Mouse (Mus musculus) MEL (cell line): ENCODE measurements at regions not wholly inside any gene's neighbourhood (a gene's known extent, or its start where the extent isn't known, plus 50 kb on each side); places are given as distances from the start of the nearest gene placed in this dataset.

Source experiments
- DNase-seq: peaks from one replicate; pipeline ENCODE4 v3.0.0; 2011; ENCODE audit warnings: low read depth, low spot score
- H3K27ac ChIP-seq: 2 replicates; pipeline ENCODE4 v1.5.1; 2012; ENCODE audit warnings: low read depth, mild to moderate bottlenecking, control low read depth, low read length, moderate library complexity; ENCODE audit not compliant: control insufficient read depth
- H3K27me3 ChIP-seq, 2 experiments: fragments of 150-350 bp in 1 of 2; sonication (generic) in 1 of 2; 2 replicates each; pipeline ENCODE4 v1.6.1; 2012; ENCODE audit warnings: low read length in 2 of 2, mild to moderate bottlenecking in 2 of 2, improper control_type of control experiment in 1 of 2, moderate library complexity in 1 of 2; ENCODE audit not compliant: insufficient read depth in 2 of 2, control insufficient read depth in 1 of 2
- H3K36me3 ChIP-seq, 2 experiments: 2 replicates each; pipeline ENCODE4 v1.6.1; 2012 to 2014; ENCODE audit warnings: low read length in 2 of 2, improper control_type of control experiment in 1 of 2, inconsistent platforms in 1 of 2, mild to moderate bottlenecking in 1 of 2; ENCODE audit not compliant: insufficient read depth in 2 of 2, control insufficient read depth in 1 of 2
- H3K4me1 ChIP-seq, 2 experiments: fragments of 150-350 bp in 1 of 2; sonication (generic) in 1 of 2; 2 replicates each; pipeline ENCODE4 v1.6.1; 2012; ENCODE audit warnings: low read length in 2 of 2, improper control_type of control experiment in 1 of 2, mild to moderate bottlenecking in 1 of 2; ENCODE audit not compliant: insufficient read depth in 2 of 2, control insufficient read depth in 1 of 2
- H3K4me3 ChIP-seq, 2 experiments: fragments of 150-350 bp in 1 of 2; sonication (generic) in 1 of 2; 2 replicates each; pipeline ENCODE4 v1.5.1; 2012; ENCODE audit warnings: low read depth in 2 of 2, low read length in 2 of 2, mild to moderate bottlenecking in 2 of 2, moderate library complexity in 2 of 2, control low read depth in 1 of 2, improper control_type of control experiment in 1 of 2; ENCODE audit not compliant: control insufficient read depth in 1 of 2, insufficient read depth in 1 of 2
- H3K79me2 ChIP-seq: 2 replicates; pipeline ENCODE4 v1.6.1; 2012; ENCODE audit warnings: mild to moderate bottlenecking, low read length, moderate library complexity; ENCODE audit not compliant: control insufficient read depth, poor library complexity, insufficient read depth
- H3K9ac ChIP-seq: 2 replicates; pipeline ENCODE4 v1.6.1; 2012; ENCODE audit warnings: low read depth, mild to moderate bottlenecking, control low read depth, low read length, moderate library complexity; ENCODE audit not compliant: control insufficient read depth, poor library complexity, severe bottlenecking
- H3K9me3 ChIP-seq: fragments of 150-350 bp; sonication (generic); replicated peaks from 2 replicates; pipeline ENCODE4 v1.6.1; 2012; ENCODE audit warnings: mild to moderate bottlenecking, low read length, improper control_type of control experiment, moderate library complexity; ENCODE audit not compliant: insufficient read depth
- CHD2 ChIP-seq: IDR thresholded peaks from 2 replicates; pipeline ENCODE4 v1.6.1; 2011; ENCODE audit warnings: low read length, improper control_type of control experiment
- CTCF ChIP-seq, 3 experiments: IDR thresholded peaks in 2 of 3; conservative IDR thresholded peaks in 1 of 3; 2 replicates each; pipeline ENCODE4 v1.5.1; 2011 to 2012; ENCODE audit warnings: low read length in 3 of 3, low read depth in 2 of 3, mild to moderate bottlenecking in 2 of 3, improper control_type of control experiment in 1 of 3, inconsistent platforms in 1 of 3, mixed read lengths in 1 of 3, moderate library complexity in 1 of 3; ENCODE audit not compliant: control insufficient read depth in 1 of 3, insufficient read depth in 1 of 3, poor library complexity in 1 of 3, severe bottlenecking in 1 of 3
- EP300 ChIP-seq, 2 experiments: IDR thresholded peaks; 2 replicates each; pipeline ENCODE4 v1.6.1; 2011; ENCODE audit warnings: improper control_type of control experiment in 2 of 2, low read length in 2 of 2, low read depth in 1 of 2, mild to moderate bottlenecking in 1 of 2
- ETS1 ChIP-seq: IDR thresholded peaks from 2 replicates; pipeline ENCODE4 v1.6.1; 2012; ENCODE audit warnings: low read depth, mild to moderate bottlenecking, inconsistent platforms, low read length, improper control_type of control experiment, moderate library complexity
- GABPA ChIP-seq: IDR thresholded peaks from 2 replicates; pipeline ENCODE4 v1.6.1; 2012; ENCODE audit warnings: low read depth, mild to moderate bottlenecking, inconsistent platforms, low read length, improper control_type of control experiment, moderate library complexity
- GATA1 ChIP-seq: IDR thresholded peaks from 2 replicates; pipeline ENCODE4 v1.6.1; 2011; ENCODE audit warnings: low read depth, low read length, improper control_type of control experiment
- KAT2A ChIP-seq: conservative IDR thresholded peaks from 2 replicates; pipeline ENCODE4 v1.6.1; 2012; ENCODE audit warnings: low read depth, low read length, improper control_type of control experiment, inconsistent platforms
- MAX ChIP-seq: IDR thresholded peaks from 2 replicates; pipeline ENCODE4 v1.6.1; 2011; ENCODE audit warnings: low read length, improper control_type of control experiment
- MEF2A ChIP-seq: IDR thresholded peaks from 2 replicates; pipeline ENCODE4 v1.6.1; 2014; ENCODE audit warnings: low read depth, mild to moderate bottlenecking, inconsistent platforms, low read length, improper control_type of control experiment; ENCODE audit not compliant: poor library complexity, insufficient replicate concordance, severe bottlenecking; ENCODE audit errors: extremely low read depth
- MXI1 ChIP-seq: IDR thresholded peaks from 2 replicates; pipeline ENCODE4 v1.6.1; 2011; ENCODE audit warnings: mild to moderate bottlenecking, low read depth, low read length, improper control_type of control experiment
- MYC ChIP-seq: IDR thresholded peaks from 2 replicates; pipeline ENCODE4 v1.6.1; 2011; ENCODE audit warnings: low read depth, mild to moderate bottlenecking, low read length, improper control_type of control experiment, moderate library complexity
- NELFE ChIP-seq: IDR thresholded peaks from 2 replicates; pipeline ENCODE4 v1.6.1; 2011; ENCODE audit warnings: low read depth, low read length, improper control_type of control experiment
- RAD21 ChIP-seq: IDR thresholded peaks from 2 replicates; pipeline ENCODE4 v1.6.1; 2011; ENCODE audit warnings: mild to moderate bottlenecking, low read depth, low read length, improper control_type of control experiment
- TBP ChIP-seq: IDR thresholded peaks from 2 replicates; pipeline ENCODE4 v1.8.0; 2011; ENCODE audit warnings: low read depth, low read length, improper control_type of control experiment
- TCF12 ChIP-seq: IDR thresholded peaks from 2 replicates; pipeline ENCODE4 v1.6.1; 2014; ENCODE audit warnings: low read depth, mild to moderate bottlenecking, inconsistent platforms, low read length, improper control_type of control experiment, moderate library complexity
- USF1 ChIP-seq: IDR thresholded peaks from 2 replicates; pipeline ENCODE4 v1.6.1; 2014; ENCODE audit warnings: low read depth, mild to moderate bottlenecking, inconsistent platforms, low read length, improper control_type of control experiment, moderate library complexity
- USF2 ChIP-seq, 2 experiments: IDR thresholded peaks; 2 replicates each; pipeline ENCODE4 v1.6.1; 2011 to 2012; ENCODE audit warnings: improper control_type of control experiment in 2 of 2, low read length in 2 of 2, borderline replicate concordance in 1 of 2, inconsistent platforms in 1 of 2, low read depth in 1 of 2, mild to moderate bottlenecking in 1 of 2; ENCODE audit not compliant: insufficient read depth in 1 of 2
- ZC3H11A ChIP-seq: IDR thresholded peaks from 2 replicates; pipeline ENCODE4 v1.6.1; 2012; ENCODE audit warnings: low read depth, mild to moderate bottlenecking, inconsistent platforms, low read length, improper control_type of control experiment
- ZMIZ1 ChIP-seq: IDR thresholded peaks from 2 replicates; pipeline ENCODE4 v1.6.1; 2012; ENCODE audit warnings: low read depth, mild to moderate bottlenecking, inconsistent platforms, low read length, improper control_type of control experiment, moderate library complexity
- ZNF384 ChIP-seq: IDR thresholded peaks from 2 replicates; pipeline ENCODE4 v1.6.1; 2012; ENCODE audit warnings: low read depth, mild to moderate bottlenecking, inconsistent platforms, low read length, improper control_type of control experiment

GRCm38 (mm10) chr17:83962126-83962525 lies 114.4 kb upstream of the Haao start (continued):
- TF ChIP-seq TBP, result no peak
- peak; percentile 96 to 98 for TF ChIP-seq EP300 (IDR thresholded peaks at IDR 0.05; ENCODE audit: low read depth in 1 of 2, low read length in 2 of 2)
- TF ChIP-seq MAX, result no peak
- no peak for TF ChIP-seq KAT2A
- peak; percentile 59; the same call in 1 of the 2 replicates for TF ChIP-seq MYC
- no peak for TF ChIP-seq ZC3H11A
- TF ChIP-seq GATA1, result peak; percentile 87
- TF ChIP-seq USF2 (IDR thresholded peaks at IDR 0.05; ENCODE audit: borderline replicate concordance in 1 of 2, insufficient read depth in 1 of 2, low read depth in 1 of 2, low read length in 2 of 2), result no peak
- 0 out of 2 replicates have a peak, but pooled peaks have one; percentile 55 for TF ChIP-seq MXI1
- no peak; the same call in 1 of the 2 replicates for TF ChIP-seq CHD2
- TF ChIP-seq ZMIZ1, result no peak
- TF ChIP-seq GABPA, result no peak
- TF ChIP-seq TCF12, result peak; percentile 94
- TF ChIP-seq MEF2A, result no peak
- TF ChIP-seq RAD21, result no peak
- peak; percentile 80 for TF ChIP-seq ETS1

- peaks cover 0 to 50% of the 10 kb centered on the region in 2 experiments; a peak in 2 of 4 replicates for H3K36me3 ChIP-seq
- peak overlapping the region; percentile 88; the same call in 1 of the 2 replicates for H3K27ac ChIP-seq
- DNase-seq, result no peak
- H3K79me2 ChIP-seq, result 0 out of 2 replicates have a peak, but pooled peaks cover 2% of the 10 kb centered on the region
- H3K27me3 ChIP-seq, result no peaks in the 10 kb centered on the region
- H3K4me3 ChIP-seq, result no peak overlapping the region
- no peak overlapping the region for H3K9ac ChIP-seq
- no peak for TF ChIP-seq USF1
- TF ChIP-seq CTCF (IDR thresholded peaks at IDR 0.05 in 2 of 3, conservative IDR thresholded peaks at IDR 0.05 in 1 of 3; ENCODE audit: control insufficient read depth in 1 of 3, insufficient read depth in 1 of 3, low read depth in 2 of 3, low read length in 3 of 3, poor library complexity in 1 of 3, severe bottlenecking in 1 of 3), result no peak
- no peak for TF ChIP-seq ETS1
- TF ChIP-seq ZNF384, result no peak
- no peak for TF ChIP-seq EP300 (IDR thresholded peaks at IDR 0.05; ENCODE audit: low read depth in 1 of 2, low read length in 2 of 2)
- no peak for TF ChIP-seq NELFE
- no peak for TF ChIP-seq TCF12
- H3K4me1 ChIP-seq, result peaks cover 42 to 68% of the 10 kb centered on the region in 2 experiments
- no peaks in the 10 kb centered on the region for H3K9me3 ChIP-seq
Measured at GRCm38 (mm10) chr17:83960821-83961220, 113.1 kb upstream of the Haao start.
